Mouse (Mus musculus) midbrain, embryonic 16.5 days (tissue): ENCODE results near the gene Gm266. TPM values are rescaled to one million over a fixed set of nuclear protein-coding genes. Genes with fewer than 3 reads are reported as not detected.
A peak's percentile ranks its signal among the peaks of the same experiment; 100 is the strongest.

Source experiments
- ATAC-seq: fragments of 200-750 bp; cut with Nextera tagmentation; 2 replicates; pipeline ENCODE4 v1.8.0; 2017; ENCODE audit warnings: moderate TSS enrichment
- H3K27ac ChIP-seq: fragments of 300-500 bp; sonication (generic); 2 replicates; pipeline ENCODE4 v1.5.1; 2014; ENCODE audit warnings: mild to moderate bottlenecking, low read length, mixed read lengths
- H3K27me3 ChIP-seq: fragments of 300-500 bp; sonication (generic); 2 replicates; pipeline ENCODE4 v1.6.1; 2014; ENCODE audit warnings: low read depth, low read length, mixed read lengths; ENCODE audit not compliant: control insufficient read depth, insufficient read depth
- H3K36me3 ChIP-seq: fragments of 300-500 bp; sonication (generic); 2 replicates; pipeline ENCODE4 v1.6.1; 2014; ENCODE audit warnings: mild to moderate bottlenecking, low read length, moderate library complexity, mixed read lengths; ENCODE audit not compliant: control insufficient read depth, insufficient read depth
- H3K4me1 ChIP-seq: fragments of 300-500 bp; sonication (generic); 2 replicates; pipeline ENCODE4 v1.6.1; 2014; ENCODE audit warnings: mild to moderate bottlenecking, low read length, mixed read lengths; ENCODE audit not compliant: control insufficient read depth, insufficient read depth
- H3K4me2 ChIP-seq: fragments of 300-500 bp; sonication (generic); 2 replicates; pipeline ENCODE4 v1.6.1; 2014; ENCODE audit warnings: mild to moderate bottlenecking, low read length, mixed read lengths
- H3K4me3 ChIP-seq: fragments of 300-500 bp; sonication (generic); 2 replicates; pipeline ENCODE4 v1.5.1; 2014; ENCODE audit warnings: low read depth, mild to moderate bottlenecking, low read length, moderate library complexity, mixed read lengths
- H3K9ac ChIP-seq: fragments of 300-500 bp; sonication (generic); 2 replicates; pipeline ENCODE4 v1.6.1; 2014; ENCODE audit warnings: low read depth, low read length, mixed read lengths
- H3K9me3 ChIP-seq: fragments of 300-500 bp; sonication (generic); replicated peaks from 2 replicates; pipeline ENCODE4 v1.6.1; 2014; ENCODE audit warnings: mild to moderate bottlenecking, low read length, mixed read lengths; ENCODE audit not compliant: control insufficient read depth, poor library complexity, severe bottlenecking
- WGBS: fragments of 180-500 bp; shearing (Covaris S2); extraction: QIAGEN DNeasy Blood & Tissue Kit; methylation state at CpG from one replicate; pipeline ENCODE4 v1.1.7; 2014; 5-methylcytosine and 5-hydroxymethylcytosine counted together
- polyA plus RNA-seq: library from polyadenylated mRNA; unstranded; fragments of >200 nt; fragmentation: Nextera tagmentation; extraction: Ambion mirVana; gene quantifications from 2 replicates; pipeline ENCODE4 v1.2.1, GENCODE M21; 2015

Gene Gm266
- polyA plus RNA-seq, 1 experiment from 2014 or later: 3.1 TPM

- Histone ChIP-seq H3K9me3 (no peaks in the 10 kb centered on the region), H3K36me3 (no peaks in the 10 kb centered on the region), H3K4me3 (no peak overlapping the region), H3K27me3 (peaks cover 27% of the 10 kb centered on the region), H3K9ac (no peak overlapping the region), H3K4me2 (no peak overlapping the region), H3K4me1 (no peaks in the 10 kb centered on the region; the same call in 1 of the 2 replicates), H3K27ac (no peak overlapping the region)
- 38% methylated on average over 4 of the region's 4 CpGs for WGBS
- no peak for ATAC-seq
These were observed 31.6 kb downstream of the Gm266 start for GRCm38 (mm10) chr12:111454021-111454420.

GRCm38 (mm10) chr12:111451561-111451960, 34.1 kb downstream of the Gm266 start:
- WGBS: 88% methylated on average over 7 of the region's 7 CpGs
- Histone ChIP-seq H3K4me3 (no peak overlapping the region), H3K4me2 (no peak overlapping the region), H3K36me3 (no peaks in the 10 kb centered on the region), H3K27me3 (peaks cover 50% of the 10 kb centered on the region), H3K27ac (no peak overlapping the region), H3K9ac (no peak overlapping the region), H3K4me1 (no peaks in the 10 kb centered on the region; the same call in 1 of the 2 replicates), H3K9me3 (no peaks in the 10 kb centered on the region)
- ATAC-seq: no peak

- Histone ChIP-seq H3K9me3 (no peaks in the 10 kb centered on the region), H3K9ac (no peak overlapping the region), H3K27ac (no peak overlapping the region), H3K36me3 (no peaks in the 10 kb centered on the region), H3K4me2 (no peak overlapping the region), H3K27me3 (peaks cover 62% of the 10 kb centered on the region), H3K4me3 (no peak overlapping the region), H3K4me1 (peaks cover 6% of the 10 kb centered on the region)
- ATAC-seq: no peak
- 46% methylated on average over 6 of the region's 6 CpGs for WGBS
These were observed 35.3 kb downstream of the Gm266 start for GRCm38 (mm10) chr12:111450359-111450758.

GRCm38 (mm10) chr12:111448931-111449705, 36.5 kb downstream of the Gm266 start:
- Histone ChIP-seq H3K27ac (no peak overlapping the region), H3K9ac (no peak overlapping the region), H3K36me3 (no peaks in the 10 kb centered on the region), H3K4me2 (no peak overlapping the region), H3K4me3 (no peak overlapping the region), H3K9me3 (no peaks in the 10 kb centered on the region), H3K4me1 (peaks cover 7% of the 10 kb centered on the region), H3K27me3 (peaks cover 75% of the 10 kb centered on the region)
- no peak for ATAC-seq
- WGBS: 15% methylated on average over 12 of the region's 14 CpGs

GRCm38 (mm10) chr12:111447898-111448760, 37.5 kb downstream of the Gm266 start:
- Histone ChIP-seq H3K27me3 (peaks cover 85% of the 10 kb centered on the region), H3K27ac (no peak overlapping the region), H3K9me3 (no peaks in the 10 kb centered on the region), H3K9ac (no peak overlapping the region), H3K4me3 (no peak overlapping the region), H3K4me2 (no peak overlapping the region), H3K4me1 (peaks cover 7% of the 10 kb centered on the region), H3K36me3 (no peaks in the 10 kb centered on the region)
- WGBS: 16% methylated on average over 22 of the region's 22 CpGs
- no peak for ATAC-seq

- Histone ChIP-seq H3K4me3 (no peak overlapping the region), H3K4me1 (peaks cover 11% of the 10 kb centered on the region), H3K27me3 (peaks cover 90% of the 10 kb centered on the region), H3K27ac (no peak overlapping the region), H3K4me2 (no peak overlapping the region), H3K36me3 (no peaks in the 10 kb centered on the region), H3K9ac (no peak overlapping the region), H3K9me3 (no peaks in the 10 kb centered on the region)
- 13% methylated on average over 9 of the region's 9 CpGs for WGBS
- ATAC-seq: no peak
These were observed 38.3 kb downstream of the Gm266 start for GRCm38 (mm10) chr12:111447350-111447749.

GRCm38 (mm10) chr12:111446745-111447144, 38.9 kb downstream of the Gm266 start:
- no peak overlapping the region for H3K27ac ChIP-seq
- WGBS: 16% methylated on average over 5 of the region's 5 CpGs
- H3K4me3 ChIP-seq: no peak overlapping the region
- H3K27me3 ChIP-seq: peaks cover 96% of the 10 kb centered on the region
- H3K36me3 ChIP-seq: no peaks in the 10 kb centered on the region
- H3K4me1 ChIP-seq: peaks cover 14% of the 10 kb centered on the region
- ATAC-seq: no peak
- H3K9me3 ChIP-seq: no peaks in the 10 kb centered on the region
- no peak overlapping the region for H3K9ac ChIP-seq
- H3K4me2 ChIP-seq: no peak overlapping the region

- no peaks in the 10 kb centered on the region for H3K9me3 ChIP-seq
- H3K4me3 ChIP-seq: peak overlapping the region; percentile 27
- no peak for ATAC-seq
- H3K4me1 ChIP-seq: peaks cover 14% of the 10 kb centered on the region
- 6% methylated on average over 27 of the region's 27 CpGs for whole genome bisulfite sequencing
- H3K27ac ChIP-seq: no peak overlapping the region
- peak overlapping the region; percentile 58 for H3K4me2 ChIP-seq
- peaks cover 96% of the 10 kb centered on the region for H3K27me3 ChIP-seq
- peak overlapping the region; percentile 48; the same call in 1 of the 2 replicates for H3K9ac ChIP-seq
- no peaks in the 10 kb centered on the region for H3K36me3 ChIP-seq
These were observed 39.6 kb downstream of the Gm266 start for GRCm38 (mm10) chr12:111445890-111446613.
